Mouse (Mus musculus) limb, embryonic 12.5 days (tissue): Measurements from ENCODE around the gene Mtr. TPM values are rescaled to one million over a fixed set of nuclear protein-coding genes. Genes with fewer than 3 reads are reported as not detected.

Source experiments
- ATAC-seq: fragments of 200-750 bp; cut with Nextera tagmentation; 2 replicates; pipeline ENCODE4 v1.8.0; 2017; ENCODE audit warnings: low read depth, moderate TSS enrichment; ENCODE audit not compliant: insufficient number of reproducible peaks, insufficient read depth, low FRiP score, low TSS enrichment
- H3K27ac ChIP-seq: fragments of 300-500 bp; sonication (generic); 2 replicates; pipeline ENCODE4 v1.5.1; 2016; ENCODE audit warnings: mild to moderate bottlenecking, moderate library complexity
- H3K27me3 ChIP-seq: fragments of 300-500 bp; sonication (generic); 2 replicates; pipeline ENCODE4 v1.6.1; 2016; ENCODE audit warnings: mild to moderate bottlenecking, moderate library complexity
- H3K36me3 ChIP-seq: fragments of 300-500 bp; sonication (generic); 2 replicates; pipeline ENCODE4 v1.6.1; 2016; ENCODE audit warnings: mild to moderate bottlenecking, moderate library complexity
- H3K4me1 ChIP-seq: fragments of 300-500 bp; sonication (generic); replicated peaks from 2 replicates; pipeline ENCODE4 v1.6.1; 2016
- H3K4me2 ChIP-seq: fragments of 300-500 bp; sonication (generic); 2 replicates; pipeline ENCODE4 v1.6.1; 2016; ENCODE audit warnings: mild to moderate bottlenecking, moderate library complexity
- H3K4me3 ChIP-seq: fragments of 300-500 bp; sonication (generic); replicated peaks from 2 replicates; pipeline ENCODE4 v1.5.1; 2016; ENCODE audit warnings: mild to moderate bottlenecking
- H3K9ac ChIP-seq: fragments of 300-500 bp; sonication (generic); replicated peaks from 2 replicates; pipeline ENCODE4 v1.6.1; 2016; ENCODE audit warnings: mild to moderate bottlenecking, moderate library complexity
- H3K9me3 ChIP-seq: fragments of 300-500 bp; sonication (generic); 2 replicates; pipeline ENCODE4 v1.6.1; 2016; ENCODE audit warnings: mild to moderate bottlenecking, moderate library complexity
- WGBS: fragments of 180-500 bp; shearing (Covaris S2); methylation state at CpG from one replicate; pipeline ENCODE4 v1.1.7; 2016; 5-methylcytosine and 5-hydroxymethylcytosine counted together
- polyA plus RNA-seq: library from polyadenylated mRNA; unstranded; fragments of >200 nt; fragmentation: Nextera tagmentation; extraction: Ambion mirVana; gene quantifications from 2 replicates; pipeline ENCODE4 v1.2.1, GENCODE M21; 2016

Gene Mtr
- 24.5 and 25.6 TPM in 2 replicates for polyA plus RNA-seq

GRCm38 (mm10) chr13:12257391-12258380 lies at the start of gene Mtr:
Gene Mtr, minus strand, starts transcription at chr13:12258113.
- Histone ChIP-seq H3K27ac (peak within 1 kb of the TSS; percentile 91), H3K27me3 (no peaks in the 10 kb centered on the region), H3K9ac (peak within 1 kb of the TSS; percentile 84), H3K4me1 (peaks cover 20% of the 10 kb centered on the region), H3K36me3 (peaks cover 11% of the 10 kb centered on the region; the same call in 1 of the 2 replicates), H3K4me3 (peak within 1 kb of the TSS; percentile 75), H3K9me3 (peaks cover 13% of the 10 kb centered on the region; the same call in 1 of the 2 replicates), H3K4me2 (peak within 1 kb of the TSS; percentile 60)
- under 1% methylated on average over 69 of the region's 69 CpGs for WGBS
- peak; percentile 100 for ATAC-seq

- H3K27ac ChIP-seq = no peak overlapping the region
- no peaks in the 10 kb centered on the region for H3K9me3 ChIP-seq
- WGBS = 78% methylated on average over 4 of the region's 4 CpGs
- no peaks in the 10 kb centered on the region for H3K27me3 ChIP-seq
- no peak overlapping the region for H3K4me2 ChIP-seq
- no peak for ATAC-seq
- H3K9ac ChIP-seq = no peak overlapping the region
- no peak overlapping the region for H3K4me3 ChIP-seq
- no peaks in the 10 kb centered on the region for H3K36me3 ChIP-seq
- no peaks in the 10 kb centered on the region for H3K4me1 ChIP-seq
Measured at GRCm38 (mm10) chr13:12307286-12307685, 49.4 kb upstream of the Mtr start.

- 84% methylated on average over 8 of the region's 8 CpGs for WGBS
- H3K4me3 ChIP-seq = no peak overlapping the region
- no peaks in the 10 kb centered on the region for H3K4me1 ChIP-seq
- no peak for ATAC-seq
- H3K27me3 ChIP-seq = no peaks in the 10 kb centered on the region
- no peaks in the 10 kb centered on the region for H3K9me3 ChIP-seq
- H3K27ac ChIP-seq = no peak overlapping the region
- no peaks in the 10 kb centered on the region for H3K36me3 ChIP-seq
- no peak overlapping the region for H3K4me2 ChIP-seq
- no peak overlapping the region for H3K9ac ChIP-seq
Measured at GRCm38 (mm10) chr13:12305540-12305939, 47.6 kb upstream of the Mtr start.

GRCm38 (mm10) chr13:12304991-12305390 lies 47.1 kb upstream of the Mtr start:
- Histone ChIP-seq H3K27me3 (no peaks in the 10 kb centered on the region), H3K36me3 (no peaks in the 10 kb centered on the region), H3K9ac (no peak overlapping the region), H3K4me2 (no peak overlapping the region), H3K4me3 (no peak overlapping the region), H3K4me1 (no peaks in the 10 kb centered on the region), H3K27ac (no peak overlapping the region), H3K9me3 (no peaks in the 10 kb centered on the region)
- 89% methylated on average over 5 of the region's 5 CpGs for WGBS
- ATAC-seq = no peak

GRCm38 (mm10) chr13:12297777-12298176 lies 39.9 kb upstream of the Mtr start:
- H3K27ac ChIP-seq = no peak overlapping the region
- WGBS = 55% methylated on average over 6 of the region's 6 CpGs

GRCm38 (mm10) chr13:12296701-12297100 lies 38.8 kb upstream of the Mtr start:
- 88% methylated on average over 3 of the region's 3 CpGs for WGBS
- 0 out of 2 replicates have a peak, but pooled peaks cover 3% of the 10 kb centered on the region for H3K4me1 ChIP-seq
- H3K9me3 ChIP-seq = no peaks in the 10 kb centered on the region
- no peak overlapping the region for H3K4me3 ChIP-seq
- H3K27me3 ChIP-seq = no peaks in the 10 kb centered on the region
- H3K36me3 ChIP-seq = no peaks in the 10 kb centered on the region
- H3K4me2 ChIP-seq = no peak overlapping the region
- no peak overlapping the region for H3K27ac ChIP-seq
- no peak for ATAC-seq
- H3K9ac ChIP-seq = no peak overlapping the region

More at GRCm38 (mm10) chr13:12297777-12298176, 39.9 kb upstream of the Mtr start:
- no peaks in the 10 kb centered on the region for H3K9me3 ChIP-seq
- H3K27me3 ChIP-seq = no peaks in the 10 kb centered on the region
- H3K4me2 ChIP-seq = no peak overlapping the region
- no peak overlapping the region for H3K4me3 ChIP-seq
- no peak overlapping the region for H3K9ac ChIP-seq
- no peaks in the 10 kb centered on the region for H3K36me3 ChIP-seq
- no peak for ATAC-seq
- H3K4me1 ChIP-seq = 0 out of 2 replicates have a peak, but pooled peaks cover 3% of the 10 kb centered on the region

- no peaks in the 10 kb centered on the region for H3K36me3 ChIP-seq
- H3K27me3 ChIP-seq = no peaks in the 10 kb centered on the region
- no peak overlapping the region for H3K9ac ChIP-seq
- H3K4me3 ChIP-seq = no peak overlapping the region
- no peaks in the 10 kb centered on the region for H3K9me3 ChIP-seq
- 0 out of 2 replicates have a peak, but pooled peaks cover 3% of the 10 kb centered on the region for H3K4me1 ChIP-seq
- 78% methylated on average over 7 of the region's 7 CpGs for WGBS
- no peak for ATAC-seq
- H3K27ac ChIP-seq = no peak overlapping the region
- no peak overlapping the region for H3K4me2 ChIP-seq
Measured at GRCm38 (mm10) chr13:12293810-12294209, 35.9 kb upstream of the Mtr start.

GRCm38 (mm10) chr13:12290700-12291099 lies 32.8 kb upstream of the Mtr start:
- Histone ChIP-seq H3K9me3 (no peaks in the 10 kb centered on the region), H3K27me3 (no peaks in the 10 kb centered on the region), H3K4me2 (no peak overlapping the region), H3K9ac (no peak overlapping the region), H3K4me3 (no peak overlapping the region), H3K36me3 (no peaks in the 10 kb centered on the region), H3K4me1 (0 out of 2 replicates have a peak, but pooled peaks cover 3% of the 10 kb centered on the region), H3K27ac (no peak overlapping the region)
- 72% methylated on average over 7 of the region's 7 CpGs for WGBS
- no peak for ATAC-seq

GRCm38 (mm10) chr13:12284528-12284927 lies 26.6 kb upstream of the Mtr start:
- Histone ChIP-seq H3K9me3 (no peaks in the 10 kb centered on the region), H3K9ac (no peak overlapping the region), H3K36me3 (no peaks in the 10 kb centered on the region), H3K4me2 (no peak overlapping the region), H3K4me3 (no peak overlapping the region), H3K27ac (no peak overlapping the region), H3K4me1 (no peaks in the 10 kb centered on the region), H3K27me3 (no peaks in the 10 kb centered on the region)
- 90% methylated on average over 11 of the region's 11 CpGs for WGBS
- no peak for ATAC-seq

GRCm38 (mm10) chr13:12283826-12284225 lies 25.9 kb upstream of the Mtr start:
- no peak for ATAC-seq
- H3K4me3 ChIP-seq = no peak overlapping the region
- H3K27me3 ChIP-seq = no peaks in the 10 kb centered on the region
- no peak overlapping the region for H3K27ac ChIP-seq
- H3K36me3 ChIP-seq = no peaks in the 10 kb centered on the region
- 86% methylated on average over 3 of the region's 3 CpGs for WGBS
- no peaks in the 10 kb centered on the region for H3K4me1 ChIP-seq
- H3K9me3 ChIP-seq = no peaks in the 10 kb centered on the region
- H3K9ac ChIP-seq = no peak overlapping the region
- no peak overlapping the region for H3K4me2 ChIP-seq

- Histone ChIP-seq H3K4me2 (no peak overlapping the region), H3K4me3 (no peak overlapping the region), H3K4me1 (no peaks in the 10 kb centered on the region), H3K36me3 (no peaks in the 10 kb centered on the region), H3K9me3 (no peaks in the 10 kb centered on the region), H3K27ac (no peak overlapping the region), H3K27me3 (no peaks in the 10 kb centered on the region), H3K9ac (no peak overlapping the region)
- ATAC-seq = no peak
- WGBS = 87% methylated on average over 6 of the region's 6 CpGs
Measured at GRCm38 (mm10) chr13:12274721-12275120, 16.8 kb upstream of the Mtr start.
